9 mouse cellular contexts compared by ENCODE assay signal in the genomic region with DNA sequence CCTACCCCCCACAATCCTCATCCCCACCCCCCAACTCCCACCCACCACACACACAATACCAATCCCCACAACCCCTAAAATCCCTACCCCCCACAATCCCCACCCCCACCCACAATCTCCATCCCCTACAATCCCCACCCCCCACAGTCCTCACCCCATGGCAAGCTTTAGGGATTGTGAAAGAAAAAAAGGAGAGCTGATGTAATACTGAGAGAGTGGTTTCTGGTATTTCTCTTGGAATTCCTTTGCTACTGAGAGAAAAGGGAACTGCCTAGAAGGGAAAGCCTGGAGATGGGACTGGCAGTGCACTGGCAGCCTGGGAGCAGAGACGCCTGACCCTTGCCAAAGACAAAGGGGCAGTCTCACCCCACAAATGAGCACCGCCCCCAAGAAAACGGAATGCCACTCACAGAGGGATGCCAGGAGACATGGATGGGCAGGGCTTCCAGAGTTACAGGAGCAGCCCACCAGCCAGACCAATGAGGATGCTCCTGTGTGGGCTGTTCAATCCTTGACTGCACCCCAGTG. TPM values are rescaled to one million over a fixed set of nuclear protein-coding genes. Genes with fewer than 3 reads are reported as not detected.
DNase-seq lines count a peak whose midpoint lies in the region; ATAC-seq and TF ChIP-seq lines count a peak whose summit lies in the region.
"Had no signal": no experiment of that assay in that cellular context is flagged by ENCODE, and none has a peak within 500 bp of the region (broad histone marks: within the 10 kb centered on the region; RNA-seq: fewer than 3 reads in every experiment).

No protein-coding gene starts in this region.

- no peak overlapping the region for H3K4me3 ChIP-seq in forebrain, postnatal 0 days (ENCODE audit: low read depth, low read length)
- H3K4me3 ChIP-seq in midbrain, postnatal 0 days (ENCODE audit: low read depth, low read length), result no peak overlapping the region
- H3K4me3 ChIP-seq in thymus, adult 2 months (ENCODE audit: control insufficient read depth, insufficient read depth, low read length), result no peak overlapping the region

- no peaks in the 10 kb centered on the region for H3K36me3 ChIP-seq in forebrain, postnatal 0 days (ENCODE audit: insufficient read depth)
- H3K36me3 ChIP-seq in midbrain, postnatal 0 days (ENCODE audit: insufficient read depth, low read length), result no peaks in the 10 kb centered on the region
- no peaks in the 10 kb centered on the region for H3K36me3 ChIP-seq in thymus, adult 2 months (ENCODE audit: control insufficient read depth, insufficient read depth, low read length)

- TF ChIP-seq POLR2A in brain, embryonic 14.5 days (IDR thresholded peaks at IDR 0.05; ENCODE audit: borderline replicate concordance, extremely low read depth, insufficient read depth, insufficient read length, poor library complexity, severe bottlenecking), result no peak
- no peak for TF ChIP-seq POLR2A in thymus, adult 2 months (IDR thresholded peaks at IDR 0.05; ENCODE audit: control insufficient read depth, extremely low read depth, insufficient read depth, low read length, poor library complexity)

- H3K9me3 ChIP-seq in forebrain, postnatal 0 days (ENCODE audit: low read length), result no peaks in the 10 kb centered on the region
- H3K9me3 ChIP-seq in midbrain, postnatal 0 days (ENCODE audit: low read length), result no peaks in the 10 kb centered on the region

- no peaks in the 10 kb centered on the region for H3K27me3 ChIP-seq in forebrain, postnatal 0 days (ENCODE audit: insufficient read depth, low read length)
- no peaks in the 10 kb centered on the region for H3K27me3 ChIP-seq in midbrain, postnatal 0 days (ENCODE audit: insufficient read depth, low read length)
- no peaks in the 10 kb centered on the region for H3K27me3 ChIP-seq in thymus, adult 2 months (ENCODE audit: control insufficient read depth, insufficient read depth, low read length)

- H3K4me2 ChIP-seq in forebrain, postnatal 0 days (ENCODE audit: low read depth), result no peak overlapping the region
- H3K4me2 ChIP-seq in midbrain, postnatal 0 days (ENCODE audit: low read depth, low read length, poor library complexity, severe bottlenecking), result no peak overlapping the region

- DNase-seq in left cerebral cortex, postnatal 4 days, result peak; percentile 10
- no peak for DNase-seq in left cerebral cortex, adult 18-20 months (ENCODE audit: low spot score in 2 of 2)
- peak; percentile 75 for DNase-seq in brain, embryonic 14.5 days (ENCODE audit: low read depth)
- peak; percentile 9 for DNase-seq in forebrain, postnatal 0 days
- peak; percentile 43 for DNase-seq in midbrain, postnatal 0 days (ENCODE audit: low spot score)
- no peak for DNase-seq in testis, postnatal 14 days (ENCODE audit: low spot score)
- no peak for DNase-seq in T-cell, adult 2 months (ENCODE audit: low spot score)
- no peak for DNase-seq in thymus, adult 2 months
- DNase-seq: right cerebral cortex, postnatal 14 days had no signal

- H3K4me1 ChIP-seq in forebrain, postnatal 0 days (ENCODE audit: insufficient read depth), result no peaks in the 10 kb centered on the region
- H3K4me1 ChIP-seq in midbrain, postnatal 0 days (ENCODE audit: insufficient read depth, low read length), result no peaks in the 10 kb centered on the region; the same call in 1 of the 2 replicates
- H3K4me1 ChIP-seq in thymus, adult 2 months (replicated peaks; ENCODE audit: control insufficient read depth, insufficient read depth, low read length), result no peaks in the 10 kb centered on the region

- no peak overlapping the region for H3K27ac ChIP-seq in forebrain, postnatal 0 days (ENCODE audit: low read depth, low read length)
- H3K27ac ChIP-seq in midbrain, postnatal 0 days (ENCODE audit: low read depth, low read length), result no peak overlapping the region
- no peak overlapping the region for H3K27ac ChIP-seq in thymus, adult 2 months (ENCODE audit: control insufficient read depth, insufficient read depth, low read length)

- no peak overlapping the region for H3K9ac ChIP-seq in forebrain, postnatal 0 days
- no peak overlapping the region for H3K9ac ChIP-seq in midbrain, postnatal 0 days (replicated peaks; ENCODE audit: low read length, poor library complexity, severe bottlenecking)

- 10% methylated on average over 3 of the region's 3 CpGs for WGBS in forebrain, postnatal 0 days
- 11% methylated on average over 3 of the region's 3 CpGs for WGBS in midbrain, postnatal 0 days
- 94% methylated on average over 3 of the region's 3 CpGs for WGBS in thymus, adult 2 months

- no peak for TF ChIP-seq CTCF in brain, embryonic 14.5 days (IDR thresholded peaks at IDR 0.05; ENCODE audit: borderline replicate concordance, extremely low read depth, insufficient read depth, insufficient read length)
- TF ChIP-seq CTCF in forebrain, postnatal 0 days (IDR thresholded peaks at IDR 0.05; ENCODE audit: low read depth), result no peak
- TF ChIP-seq CTCF in midbrain, postnatal 0 days (IDR thresholded peaks at IDR 0.05), result no peak
- no peak for TF ChIP-seq CTCF in thymus, adult 2 months (IDR thresholded peaks at IDR 0.05; ENCODE audit: borderline replicate concordance, control insufficient read depth, extremely low read depth, insufficient read depth, low read length, poor library complexity)

- peak; percentile 86 for ATAC-seq in forebrain, postnatal 0 days
- ATAC-seq in midbrain, postnatal 0 days (ENCODE audit: low FRiP score), result 0 out of 2 replicates have a peak, but pooled peaks have one; percentile 44

- intact Hi-C loops in left cerebral cortex, postnatal 4 days (cut with DNase I), result no loop called here

RNA-seq across cellular contexts. Expression of gene Lrp2, which starts 54.3 kb away (rescaled TPM):
- total RNA-seq in left cerebral cortex, postnatal 4 days (2021), result under 1 TPM; 0.34 to 0.54 TPM
- total RNA-seq in left cerebral cortex, adult 18-20 months (2021), result under 1 TPM; 0.02 to 0.12 TPM
- polyA plus RNA-seq in brain, embryonic 14.5 days (2012; rRNA removed), result 2.0 and 3.4 TPM in 2 replicates
- 0.62 and 1.3 TPM in 2 replicates for total RNA-seq in forebrain, postnatal 0 days (2014; rRNA removed)
- polyA plus RNA-seq in forebrain, postnatal 0 days (2015; fragmentation: Nextera tagmentation; extraction: Ambion mirVana), result 0.04 and 0.15 TPM in 2 replicates
- total RNA-seq in midbrain, postnatal 0 days (2014; rRNA removed), result 2.3 and 2.9 TPM in 2 replicates
- 0.22 and 0.31 TPM in 2 replicates for polyA plus RNA-seq in midbrain, postnatal 0 days (2015; fragmentation: Nextera tagmentation; extraction: Ambion mirVana)
- polyA plus RNA-seq in thymus, adult 2 months (2012; rRNA removed), result 0.11 and 0.50 TPM in 2 replicates

Comparison
In these comparisons a context has a peak if more than half of its experiments do, and no peak if none do; other contexts are left out.
1. DNase-seq: peak in left cerebral cortex, postnatal 4 days (single experiment), brain, embryonic 14.5 days (single experiment), forebrain, postnatal 0 days (single experiment) and midbrain, postnatal 0 days (single experiment); none in left cerebral cortex, adult 18-20 months (0 of 2), testis, postnatal 14 days (single experiment), T-cell, adult 2 months (single experiment) and thymus, adult 2 months (single experiment).